Mouse (Mus musculus) central nervous system, embryonic 11.5 days (tissue): Measurements from ENCODE around the gene Bbs7. TPM values are rescaled to one million over a fixed set of nuclear protein-coding genes. Genes with fewer than 3 reads are reported as not detected.

Experiments
- polyA plus RNA-seq: library from polyadenylated mRNA; depleted of rRNA; stranded (reverse); fragments of >200 nt; gene quantifications from 2 replicates; pipeline ENCODE4 v1.2.3, GENCODE M21; 2012; rRNA removed

Gene Bbs7
- polyA plus RNA-seq = 14.6 and 14.7 TPM in 2 replicates

DNA sequence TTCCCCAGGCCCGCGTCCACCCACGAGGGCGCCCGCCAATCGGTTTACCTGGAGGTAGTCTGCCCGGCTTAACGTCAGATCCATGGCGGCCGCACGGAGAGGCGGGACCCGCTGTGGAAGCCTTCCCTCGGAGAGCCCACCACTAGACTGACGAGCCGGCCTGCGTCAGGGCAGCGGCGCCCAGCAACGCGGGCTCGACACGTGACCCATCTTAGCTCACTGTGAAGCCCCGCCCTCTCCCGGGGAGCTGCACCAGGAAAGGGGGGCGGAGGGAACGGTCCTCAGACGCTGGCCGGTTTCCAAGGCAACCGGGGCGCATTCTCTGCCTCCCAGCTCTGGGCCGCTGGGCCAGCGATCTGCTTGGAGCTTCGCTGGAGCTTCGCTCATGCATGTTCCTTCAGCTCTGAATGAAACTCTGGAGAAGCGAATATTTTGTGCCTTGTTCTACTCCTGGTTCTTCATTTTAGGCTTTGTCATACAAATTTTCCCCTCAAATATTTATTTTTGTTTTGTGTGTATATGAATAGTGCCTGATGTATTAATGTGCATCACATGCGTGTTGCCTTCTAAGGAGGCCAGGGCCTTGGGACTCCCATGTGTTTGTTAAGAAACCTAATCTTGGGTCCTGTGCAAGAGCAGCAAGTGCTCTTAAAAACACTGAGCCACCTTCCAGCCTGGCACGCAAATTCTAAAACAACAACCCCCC, at the start of gene Bbs7:
Gene Bbs7, minus strand, starts transcription at position 276 of the 706 bp plus-strand sequence.

GRCm38 (mm10) chr3:36571827-36572378, 41.4 kb downstream of the Bbs7 start, which contains the start of gene Ccna2:
TSS of gene Ccna2 (minus strand) at chr3:36572150.

DNA sequence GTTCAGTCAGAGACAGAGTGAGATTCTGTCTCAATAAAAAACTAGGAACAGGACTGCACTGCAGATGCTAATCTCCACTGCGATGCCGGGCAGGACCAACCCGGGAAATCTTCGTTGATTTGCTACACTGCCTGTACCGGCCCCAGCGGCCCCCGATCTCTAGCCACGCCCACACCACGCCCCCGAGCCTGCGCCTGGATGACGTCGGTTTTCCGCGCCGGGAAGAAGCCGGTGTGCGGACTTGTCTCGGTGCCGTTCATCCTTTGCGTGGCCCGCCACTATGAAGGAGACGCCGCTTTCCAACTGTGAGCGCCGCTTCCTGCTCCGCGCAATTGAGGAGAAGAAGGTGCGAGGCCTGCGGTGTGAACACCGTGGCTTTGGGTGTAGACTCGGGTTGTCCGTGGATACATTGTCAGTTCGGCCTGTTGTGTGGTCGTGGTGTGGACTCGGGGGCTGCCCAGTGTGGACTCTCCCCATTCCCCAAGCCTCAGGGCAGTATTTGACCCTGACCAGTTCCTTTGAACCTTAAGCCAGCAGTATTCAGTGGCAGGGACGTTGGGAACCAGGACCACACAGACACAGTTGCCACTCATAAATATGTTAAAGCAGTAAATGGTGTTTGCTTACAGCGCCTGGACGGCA, 60.8 kb downstream of the Bbs7 start, which contains the start of gene Exosc9:
Gene Exosc9, plus strand, starts transcription at position 201 of the 642 bp plus-strand sequence.

Other genes starting within 250 kb of the Bbs7 start
- gene Anxa5, start 137.6 kb downstream of the Bbs7 start, polyA plus RNA-seq = 99.0 and 115 TPM in 2 replicates
- gene 1810062G17Rik, start 137.5 kb downstream of the Bbs7 start, polyA plus RNA-seq = 0.32 and 0.47 TPM in 2 replicates
- 0.56 and 0.60 TPM in 2 replicates for gene Gm11549, start 91.7 kb downstream of the Bbs7 start, polyA plus RNA-seq
- 66.1 and 73.6 TPM in 2 replicates for gene Exosc9, start 60.9 kb downstream of the Bbs7 start, polyA plus RNA-seq
- 168 and 171 TPM in 2 replicates for gene Ccna2, start 41.3 kb downstream of the Bbs7 start, polyA plus RNA-seq
- gene Trpc3, start 76.7 kb upstream of the Bbs7 start, polyA plus RNA-seq = 5.6 and 6.2 TPM in 2 replicates
- gene 4932438A13Rik, start 249.6 kb upstream of the Bbs7 start, polyA plus RNA-seq = 16.8 and 24.8 TPM in 2 replicates